Mouse (Mus musculus) MEL (cell line): Measurements from ENCODE around the gene Eif2ak4. TPM values are rescaled to one million over a fixed set of nuclear protein-coding genes. Genes with fewer than 3 reads are reported as not detected.

Experiments used
- DNase-seq: peaks from one replicate; pipeline ENCODE4 v3.0.0; 2011; ENCODE audit warnings: low read depth, low spot score
- H3K27ac ChIP-seq: 2 replicates; pipeline ENCODE4 v1.5.1; 2012; ENCODE audit warnings: low read depth, mild to moderate bottlenecking, control low read depth, low read length, moderate library complexity; ENCODE audit not compliant: control insufficient read depth
- H3K27me3 ChIP-seq, 2 experiments: fragments of 150-350 bp in 1 of 2; sonication (generic) in 1 of 2; 2 replicates each; pipeline ENCODE4 v1.6.1; 2012; ENCODE audit warnings: low read length in 2 of 2, mild to moderate bottlenecking in 2 of 2, improper control_type of control experiment in 1 of 2, moderate library complexity in 1 of 2; ENCODE audit not compliant: insufficient read depth in 2 of 2, control insufficient read depth in 1 of 2
- H3K36me3 ChIP-seq, 2 experiments: 2 replicates each; pipeline ENCODE4 v1.6.1; 2012 to 2014; ENCODE audit warnings: low read length in 2 of 2, improper control_type of control experiment in 1 of 2, inconsistent platforms in 1 of 2, mild to moderate bottlenecking in 1 of 2; ENCODE audit not compliant: insufficient read depth in 2 of 2, control insufficient read depth in 1 of 2
- H3K4me1 ChIP-seq, 2 experiments: fragments of 150-350 bp in 1 of 2; sonication (generic) in 1 of 2; 2 replicates each; pipeline ENCODE4 v1.6.1; 2012; ENCODE audit warnings: low read length in 2 of 2, improper control_type of control experiment in 1 of 2, mild to moderate bottlenecking in 1 of 2; ENCODE audit not compliant: insufficient read depth in 2 of 2, control insufficient read depth in 1 of 2
- H3K4me3 ChIP-seq, 2 experiments: fragments of 150-350 bp in 1 of 2; sonication (generic) in 1 of 2; 2 replicates each; pipeline ENCODE4 v1.5.1; 2012; ENCODE audit warnings: low read depth in 2 of 2, low read length in 2 of 2, mild to moderate bottlenecking in 2 of 2, moderate library complexity in 2 of 2, control low read depth in 1 of 2, improper control_type of control experiment in 1 of 2; ENCODE audit not compliant: control insufficient read depth in 1 of 2, insufficient read depth in 1 of 2
- H3K79me2 ChIP-seq: 2 replicates; pipeline ENCODE4 v1.6.1; 2012; ENCODE audit warnings: mild to moderate bottlenecking, low read length, moderate library complexity; ENCODE audit not compliant: control insufficient read depth, poor library complexity, insufficient read depth
- H3K9ac ChIP-seq: 2 replicates; pipeline ENCODE4 v1.6.1; 2012; ENCODE audit warnings: low read depth, mild to moderate bottlenecking, control low read depth, low read length, moderate library complexity; ENCODE audit not compliant: control insufficient read depth, poor library complexity, severe bottlenecking
- H3K9me3 ChIP-seq: fragments of 150-350 bp; sonication (generic); replicated peaks from 2 replicates; pipeline ENCODE4 v1.6.1; 2012; ENCODE audit warnings: mild to moderate bottlenecking, low read length, improper control_type of control experiment, moderate library complexity; ENCODE audit not compliant: insufficient read depth
- GATA1 ChIP-seq: IDR thresholded peaks from 2 replicates; pipeline ENCODE4 v1.6.1; 2011; ENCODE audit warnings: low read depth, low read length, improper control_type of control experiment
- HCFC1 ChIP-seq: IDR thresholded peaks from 2 replicates; pipeline ENCODE4 v1.6.1; 2012; ENCODE audit warnings: low read depth, mild to moderate bottlenecking, inconsistent platforms, low read length, improper control_type of control experiment, moderate library complexity
- MAFK ChIP-seq: IDR thresholded peaks from 2 replicates; pipeline ENCODE4 v1.6.1; 2011; ENCODE audit warnings: low read depth, mild to moderate bottlenecking, low read length, improper control_type of control experiment, borderline replicate concordance
- MEF2A ChIP-seq: IDR thresholded peaks from 2 replicates; pipeline ENCODE4 v1.6.1; 2014; ENCODE audit warnings: low read depth, mild to moderate bottlenecking, inconsistent platforms, low read length, improper control_type of control experiment; ENCODE audit not compliant: poor library complexity, insufficient replicate concordance, severe bottlenecking; ENCODE audit errors: extremely low read depth
- MXI1 ChIP-seq: IDR thresholded peaks from 2 replicates; pipeline ENCODE4 v1.6.1; 2011; ENCODE audit warnings: mild to moderate bottlenecking, low read depth, low read length, improper control_type of control experiment
- MYB ChIP-seq: IDR thresholded peaks from 2 replicates; pipeline ENCODE4 v1.6.1; 2011; ENCODE audit warnings: mild to moderate bottlenecking, low read depth, low read length, improper control_type of control experiment
- SMC3 ChIP-seq: IDR thresholded peaks from 2 replicates; pipeline ENCODE4 v1.6.1; 2011; ENCODE audit warnings: low read depth, low read length, improper control_type of control experiment
- TBP ChIP-seq: IDR thresholded peaks from 2 replicates; pipeline ENCODE4 v1.8.0; 2011; ENCODE audit warnings: low read depth, low read length, improper control_type of control experiment
- UBTF ChIP-seq: IDR thresholded peaks from 2 replicates; pipeline ENCODE4 v1.6.1; 2012; ENCODE audit warnings: low read depth, mild to moderate bottlenecking, inconsistent platforms, low read length, improper control_type of control experiment, moderate library complexity, borderline replicate concordance; ENCODE audit not compliant: insufficient read depth
- polyA plus RNA-seq, 2 experiments: library from polyadenylated mRNA; stranded (reverse) in 1 of 2; unstranded in 1 of 2; fragments of >175 nt in 1 of 2; fragments of >200 nt in 1 of 2; gene quantifications; 2 replicates each; pipeline versions ENCODE4 v1.2.1 to v1.2.4; 2012; ENCODE audit warnings: low replicate concordance in 2 of 2, low read depth in 1 of 2; ENCODE audit not compliant: insufficient read length in 2 of 2, insufficient read depth in 1 of 2, missing spikeins in 1 of 2
- total RNA-seq: library from RNA; depleted of rRNA; stranded (reverse); fragments of 300-350 nt; gene quantifications from 2 replicates; pipeline ENCODE4 v1.2.3, GENCODE M21; 2012; rRNA removed

Eif2ak4 gene
- total and polyA plus RNA-seq, 3 experiments: 13.2 to 15.5 TPM; not detected in 1

- H3K4me1 ChIP-seq: peaks cover 0 to 7% of the 10 kb centered on the region in 2 experiments; a peak in 2 of 4 replicates
- H3K36me3 ChIP-seq: no peaks in the 10 kb centered on the region; a peak in 1 of 4 replicates
- DNase-seq: no peak
- no peaks in the 10 kb centered on the region for H3K79me2 ChIP-seq
- no peaks in the 10 kb centered on the region for H3K9me3 ChIP-seq
- no peak overlapping the region for H3K4me3 ChIP-seq
- TF ChIP-seq MEF2A (no peak), HCFC1 (no peak), UBTF (no peak), GATA1 (no peak), MXI1 (no peak), TBP (no peak), SMC3 (no peak), MYB (no peak), MAFK (no peak)
- H3K27me3 ChIP-seq: peaks cover 3 to 4% of the 10 kb centered on the region in 2 experiments; a peak in 3 of 4 replicates
- H3K27ac ChIP-seq: no peak overlapping the region
- H3K9ac ChIP-seq: no peak overlapping the region
These were observed 136.4 kb downstream of the Eif2ak4 start for GRCm38 (mm10) chr2:118524811-118525210.

Other genes with a start within 250 kb of the Eif2ak4 start
- not detected in 2 replicates for gene Fsip1, start 131.7 kb upstream of the Eif2ak4 start, total RNA-seq
- gene Fsip1, start 131.7 kb upstream of the Eif2ak4 start, polyA plus RNA-seq: not detected
- gene Gpr176, start 15.2 kb upstream of the Eif2ak4 start, total RNA-seq: not detected in 2 replicates
- gene Gpr176, start 15.2 kb upstream of the Eif2ak4 start, polyA plus RNA-seq: not detected
- gene Srp14, start 91.1 kb downstream of the Eif2ak4 start, total RNA-seq: 231 and 235 TPM in 2 replicates
- 100 to 1,000 TPM in 1 of 2 experiments, not detected in 1; 272 TPM for gene Srp14, start 91.1 kb downstream of the Eif2ak4 start, polyA plus RNA-seq
- gene Bmf, start 161.1 kb downstream of the Eif2ak4 start, total RNA-seq: 0.39 TPM in 2 replicates
- under 1 TPM in 1 of 2 experiments, not detected in 1; 0.50 TPM for gene Bmf, start 161.1 kb downstream of the Eif2ak4 start, polyA plus RNA-seq
- 87.5 and 118 TPM in 2 replicates for gene Bub1b, start 209.6 kb downstream of the Eif2ak4 start, total RNA-seq
- 100 to 1,000 TPM in 1 of 2 experiments, not detected in 1; 120 TPM for gene Bub1b, start 209.6 kb downstream of the Eif2ak4 start, polyA plus RNA-seq